Mouse (Mus musculus) heart, adult 8-10 months (tissue): ENCODE results near the gene Vnn1. TPM values are rescaled to one million over a fixed set of nuclear protein-coding genes. Genes with fewer than 3 reads are reported as not detected.

Experiments used
- DNase-seq: peaks from one replicate; pipeline ENCODE4 v3.0.0; 2022; ENCODE audit warnings: low spot score
- total RNA-seq, 4 experiments: library from RNA; stranded (reverse); gene quantifications; 2 replicates each; pipeline ENCODE4 v1.2.4; 2022

Vnn1 gene
- under 1 TPM; 0.25 to 0.72 (median 0.35) TPM for total RNA-seq

DNA sequence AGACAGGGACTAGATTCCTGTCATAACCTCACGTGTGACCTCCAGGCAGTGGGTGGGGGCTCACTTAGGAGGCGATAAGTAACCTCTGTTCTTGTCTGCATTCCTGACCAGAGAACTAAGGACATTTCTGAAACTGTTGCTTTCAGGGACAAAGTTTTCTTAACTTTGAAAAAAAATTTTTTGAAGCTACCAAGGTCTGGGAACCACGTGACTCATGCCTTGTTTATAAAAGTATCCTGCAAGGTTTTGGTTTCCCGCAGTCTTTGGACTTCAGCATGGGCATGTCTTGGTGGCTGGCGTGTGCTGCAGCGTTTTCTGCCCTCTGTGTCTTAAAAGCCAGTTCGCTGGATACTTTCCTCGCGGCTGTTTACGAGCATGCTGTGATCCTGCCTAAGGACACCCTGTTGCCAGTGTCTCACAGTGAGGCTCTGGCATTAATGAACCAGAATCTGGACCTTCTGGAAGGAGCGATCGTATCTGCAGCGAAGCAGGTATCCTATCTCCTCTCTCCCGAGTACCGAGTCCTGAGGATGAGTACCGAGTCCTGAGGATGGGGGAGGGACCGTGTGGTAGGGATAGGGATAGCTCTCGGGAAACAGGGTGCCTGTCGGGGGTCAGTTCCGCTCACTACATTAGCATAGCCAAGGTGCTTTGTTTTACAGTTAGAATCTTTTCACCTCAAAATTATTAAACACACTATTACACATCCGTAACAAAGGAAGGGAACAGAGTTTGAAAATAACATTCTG lies at the start of gene Vnn1:
Vnn1 (plus strand) TSS at position 88 of the 749 bp plus-strand sequence.
- DNase-seq = no peak

DNA sequence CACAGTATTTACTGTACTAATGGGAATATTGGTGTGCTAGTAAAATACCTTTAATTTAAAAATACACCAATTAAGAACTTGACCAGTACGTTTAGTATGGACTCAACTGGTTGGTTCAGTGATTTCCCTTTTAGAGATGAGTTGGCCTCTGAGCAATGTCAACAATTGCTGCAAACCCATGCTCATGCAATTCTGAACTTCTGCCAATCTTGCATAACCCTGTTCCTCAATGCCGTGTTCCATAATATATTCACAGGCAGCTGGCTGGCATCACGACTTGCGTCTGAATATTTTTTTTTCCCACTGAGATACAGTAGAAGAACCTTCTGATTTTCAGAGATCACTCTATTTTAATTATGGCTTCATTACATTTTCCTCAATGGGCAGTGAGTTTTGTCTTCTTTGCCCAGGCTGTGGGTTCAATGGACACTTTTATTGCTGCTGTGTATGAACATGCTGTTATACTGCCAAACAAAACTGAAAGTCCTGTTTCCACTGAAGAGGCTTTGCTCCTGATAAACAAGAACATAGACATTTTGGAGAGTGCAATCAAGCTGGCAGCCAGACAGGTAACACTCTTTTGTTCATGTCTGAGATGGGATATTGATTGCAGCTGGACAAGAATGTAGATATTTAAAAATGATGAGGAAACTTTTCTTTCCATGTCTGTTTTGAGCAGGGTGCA lies 43.1 kb upstream of the Vnn1 start, which contains the start of gene Vnn3:
Vnn3 (plus strand) TSS at position 235 of the 685 bp plus-strand sequence.
- no peak for DNase-seq

DNA sequence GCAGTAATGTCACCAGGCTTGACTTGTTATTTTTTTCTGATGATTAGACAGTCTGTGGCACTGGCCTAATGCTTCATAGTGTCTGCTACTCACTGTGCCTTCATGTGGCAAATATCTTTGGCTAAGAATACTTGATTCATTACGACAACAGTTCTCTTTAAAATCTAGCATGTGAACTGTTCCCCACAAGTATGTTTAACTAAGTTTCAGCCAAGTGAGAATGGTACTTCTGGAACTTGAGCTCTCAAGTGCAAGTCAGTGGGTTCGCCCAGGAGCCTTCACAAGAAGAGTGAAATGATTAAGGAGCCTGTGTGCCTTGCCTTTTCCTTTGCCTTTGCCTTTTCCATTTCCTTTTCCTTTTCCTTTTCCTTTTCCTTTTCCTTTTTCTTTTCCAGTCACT lies 42.4 kb upstream of the Vnn1 start:
- no peak for DNase-seq

DNA sequence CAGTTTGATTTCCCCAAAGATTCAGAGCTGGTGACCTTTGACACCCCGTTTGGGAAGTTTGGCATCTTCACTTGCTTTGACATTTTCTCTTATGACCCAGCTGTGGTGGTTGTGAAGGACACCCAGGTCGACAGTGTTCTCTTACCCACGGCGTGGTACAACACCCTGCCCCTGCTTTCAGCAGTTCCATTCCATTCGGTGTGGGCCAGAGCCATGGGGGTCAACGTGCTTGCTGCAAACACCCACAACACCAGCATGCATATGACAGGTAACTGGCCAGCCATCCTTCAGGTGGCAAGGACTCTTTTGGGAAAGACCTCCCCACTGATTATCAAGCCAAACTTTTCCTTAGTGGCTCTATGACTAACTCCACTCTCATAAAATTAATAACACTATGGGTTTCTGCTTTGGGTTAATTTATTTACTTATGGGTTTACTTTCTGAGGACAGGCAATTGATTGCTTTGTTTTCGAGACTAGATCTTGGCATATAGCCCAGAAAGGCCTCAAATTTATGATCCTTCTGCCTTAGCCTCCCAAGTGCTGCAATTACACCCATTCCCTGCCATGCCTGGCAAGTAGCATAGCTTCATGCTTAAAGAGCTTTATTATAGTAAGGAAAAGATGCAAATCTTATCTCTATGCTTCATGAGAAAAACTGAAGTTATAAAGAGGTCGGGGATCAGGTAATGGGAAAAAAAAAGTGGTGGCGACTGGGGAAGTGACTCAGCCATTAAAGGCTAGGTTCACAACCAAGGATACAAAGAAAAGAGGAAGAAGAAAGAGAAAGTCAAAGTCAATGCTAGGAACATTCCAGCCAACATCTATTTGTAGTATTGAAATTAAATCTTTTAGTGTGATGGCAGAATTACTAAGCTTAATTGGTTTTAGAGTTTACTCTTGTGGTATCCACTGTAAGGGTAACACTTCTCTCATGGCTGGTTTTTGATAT lies 29.9 kb upstream of the Vnn1 start:
- no peak for DNase-seq

DNA sequence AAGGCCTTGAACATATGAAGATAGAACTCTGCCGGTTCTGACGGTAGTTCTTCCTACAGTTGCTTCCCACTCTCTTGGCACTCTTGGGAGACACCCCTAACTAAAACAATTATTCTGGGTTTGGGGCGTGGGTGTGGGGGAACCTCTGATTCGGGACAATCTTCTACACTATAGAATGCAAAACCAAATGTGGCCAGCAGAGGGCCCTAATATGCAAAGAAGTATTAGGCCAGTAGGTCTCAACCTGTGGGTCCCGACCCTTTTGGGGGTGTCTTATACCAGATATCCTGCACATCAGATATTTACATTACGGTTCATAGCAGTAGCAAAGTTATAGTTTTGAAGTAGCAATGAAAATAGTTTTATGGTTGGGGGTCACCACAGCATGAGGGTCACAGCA lies 13.8 kb upstream of the Vnn1 start:
- no peak for DNase-seq

DNA sequence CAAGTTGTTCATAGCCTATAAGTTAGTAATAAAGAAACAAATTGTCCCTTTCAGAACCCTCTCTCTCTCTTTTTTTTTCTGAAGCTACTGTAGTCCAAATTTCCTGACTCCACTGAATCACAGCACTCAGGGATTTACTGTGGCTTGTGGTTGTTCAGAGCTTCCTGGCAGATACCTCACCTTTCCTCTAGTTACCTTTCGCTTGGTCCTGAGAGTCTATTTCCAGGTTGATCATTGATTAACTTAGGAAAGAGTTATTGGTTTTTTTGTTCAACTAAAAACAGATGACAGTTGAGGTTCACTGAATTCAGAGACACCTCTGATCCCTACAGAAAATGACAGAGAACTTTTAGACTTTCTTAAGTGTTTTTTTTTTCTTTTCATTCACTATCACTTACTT lies 9.6 kb upstream of the Vnn1 start:
- no peak for DNase-seq

DNA sequence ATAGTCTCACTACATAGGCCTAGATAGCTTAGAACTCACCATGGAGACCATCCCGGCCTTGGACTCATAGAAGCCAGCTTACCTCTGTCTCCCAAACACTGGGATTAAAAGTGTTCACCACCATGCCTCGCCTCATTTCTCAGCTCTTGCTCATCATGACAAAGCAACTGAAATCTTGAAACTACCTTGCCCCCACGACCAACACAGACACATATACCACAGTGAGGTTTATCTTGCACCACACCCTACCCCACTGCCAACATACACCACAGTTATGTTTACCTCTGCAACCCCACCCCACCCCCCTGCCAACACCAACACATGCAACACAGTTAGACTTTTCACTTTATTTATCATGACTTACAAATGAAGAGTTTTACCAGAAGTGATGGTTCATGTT lies 8.4 kb upstream of the Vnn1 start:
- no peak for DNase-seq

DNA sequence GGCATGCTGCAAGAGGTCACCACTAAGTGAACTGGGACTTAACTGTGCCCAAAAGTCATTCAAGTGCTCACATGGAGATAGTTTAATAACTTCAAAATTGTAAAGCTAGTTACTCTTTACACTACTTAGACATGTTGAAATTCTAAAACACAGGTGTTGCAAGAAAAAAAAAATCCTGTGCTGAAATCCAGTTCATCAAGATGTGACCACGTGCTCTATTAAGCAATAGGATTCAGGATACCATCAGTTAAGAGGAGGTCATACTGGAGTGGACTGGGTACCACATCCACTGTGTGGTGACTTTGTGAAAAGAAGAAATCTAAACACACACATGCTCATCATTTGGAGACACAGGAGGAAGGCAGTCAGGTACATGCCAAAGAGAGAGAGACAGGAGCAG lies 1.5 kb upstream of the Vnn1 start:
- DNase-seq = no peak

DNA sequence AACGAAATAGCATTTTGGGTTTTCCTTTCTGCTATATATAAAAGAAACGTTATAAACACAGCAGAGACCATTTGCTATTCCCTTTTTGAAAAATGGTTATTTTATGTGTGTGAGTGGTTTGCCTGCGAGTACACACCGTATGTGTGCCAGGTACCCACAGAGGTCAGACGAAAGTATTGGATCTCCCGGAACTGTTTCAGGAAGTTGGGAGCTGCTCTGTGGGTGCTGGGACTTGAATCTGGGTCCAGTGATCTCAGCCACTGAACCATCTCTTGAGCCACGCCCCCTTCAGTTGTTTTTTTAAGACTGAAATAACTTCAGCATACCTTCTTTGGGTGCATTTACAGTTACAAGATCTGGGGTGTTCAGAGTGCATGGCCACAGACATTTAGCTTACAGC lies 888 bp downstream of the Vnn1 start:
- DNase-seq = no peak

DNA sequence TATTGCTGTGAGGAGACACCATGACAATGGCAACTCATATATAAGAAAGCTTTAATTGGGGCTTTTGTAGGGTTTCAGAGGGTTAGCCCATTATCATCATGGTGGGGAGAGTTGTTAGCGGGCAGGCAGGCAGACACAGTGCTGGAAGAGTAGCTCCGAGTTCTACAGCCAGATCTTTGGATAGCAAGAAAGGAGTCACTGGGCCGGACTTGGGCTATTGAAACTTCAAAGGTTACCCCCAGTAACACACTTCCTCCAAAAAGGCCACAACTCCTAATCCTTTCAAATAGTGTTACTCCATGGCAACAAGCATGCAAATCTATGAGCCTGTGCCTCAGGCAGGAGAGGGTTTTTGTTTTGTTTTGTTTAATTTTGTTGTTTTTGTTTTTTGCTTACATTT lies 6.6 kb downstream of the Vnn1 start:
- DNase-seq = no peak

DNA sequence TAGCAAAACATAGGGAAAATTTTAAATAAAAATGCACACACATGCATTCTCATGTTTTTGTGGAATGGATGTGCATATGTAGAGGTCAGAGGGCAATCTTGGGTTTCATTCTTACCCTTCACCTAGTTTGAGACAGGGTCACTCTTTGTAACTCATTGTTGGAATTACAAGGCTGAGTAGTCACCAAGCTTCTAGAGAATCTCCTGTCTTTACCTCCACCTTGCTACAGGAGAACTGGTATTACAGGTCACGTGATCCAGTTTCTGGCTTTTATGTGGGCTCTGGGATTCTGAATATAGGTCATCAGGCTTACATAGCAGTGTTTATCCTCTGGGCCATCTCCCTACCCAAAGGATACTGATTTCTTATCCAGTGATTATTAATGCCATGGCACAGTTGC lies 11.2 kb downstream of the Vnn1 start:
- DNase-seq = no peak

DNA sequence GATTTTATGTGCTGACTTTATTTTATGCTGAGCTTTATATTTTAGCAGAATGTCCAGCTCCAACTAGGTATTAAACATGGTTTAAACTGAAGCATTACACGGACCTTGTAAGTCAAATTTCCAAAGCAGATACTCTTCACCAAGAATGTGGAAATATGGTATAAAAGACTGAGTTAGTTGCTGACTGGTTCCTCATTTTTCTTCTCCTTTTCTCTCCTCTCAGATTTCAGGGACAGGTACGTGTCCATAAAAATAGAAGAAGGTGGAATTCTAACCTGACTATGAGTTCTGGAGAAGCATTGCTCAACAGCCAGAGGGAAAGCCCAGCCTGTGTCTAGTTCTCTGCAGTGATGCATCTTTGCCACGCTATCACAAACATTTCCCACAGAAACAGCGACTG lies 25.6 kb downstream of the Vnn1 start, which contains the start of gene Taar1:
Taar1 (plus strand) TSS at position 301 of the 400 bp plus-strand sequence.
- DNase-seq = no peak

DNA sequence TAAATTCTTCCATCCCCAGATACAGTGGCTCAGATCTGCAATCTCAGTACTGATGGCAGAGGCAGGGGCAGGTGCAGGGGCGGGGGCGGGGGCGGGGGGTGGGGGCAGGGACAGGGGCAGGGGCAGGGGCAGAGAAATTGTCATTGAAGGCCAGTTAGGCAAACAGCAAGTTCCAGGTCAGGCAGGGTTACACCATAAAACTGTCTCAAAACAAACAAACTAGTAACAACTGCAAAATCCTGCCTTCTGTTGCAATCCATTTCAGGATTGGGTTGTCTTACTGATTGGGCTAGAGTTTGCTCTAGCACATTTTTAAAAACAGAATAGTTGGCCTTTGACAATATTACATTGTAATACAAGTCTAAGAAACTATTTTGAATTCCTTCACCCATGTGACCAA lies 28.0 kb downstream of the Vnn1 start:
- DNase-seq = no peak

DNA sequence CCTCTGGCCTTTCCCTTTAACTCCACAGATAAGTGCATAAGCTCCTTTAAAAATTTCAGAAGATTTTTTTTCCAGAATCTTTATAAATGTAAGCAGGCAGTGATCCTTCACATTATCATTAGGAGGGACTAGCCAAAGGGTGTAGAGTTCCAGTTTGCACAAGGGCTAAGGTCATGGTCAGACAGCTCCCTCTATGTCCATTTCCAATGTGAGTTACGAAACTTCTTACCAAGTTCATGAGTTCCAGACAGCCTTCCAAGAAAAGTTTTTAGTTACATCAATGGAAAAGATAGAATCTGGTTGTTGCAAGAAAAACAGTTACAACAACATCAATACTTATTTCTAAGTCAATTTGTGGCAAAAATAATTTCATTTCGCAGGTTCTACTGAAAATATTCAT lies 29.5 kb downstream of the Vnn1 start:
- peak; percentile 13 for DNase-seq

DNA sequence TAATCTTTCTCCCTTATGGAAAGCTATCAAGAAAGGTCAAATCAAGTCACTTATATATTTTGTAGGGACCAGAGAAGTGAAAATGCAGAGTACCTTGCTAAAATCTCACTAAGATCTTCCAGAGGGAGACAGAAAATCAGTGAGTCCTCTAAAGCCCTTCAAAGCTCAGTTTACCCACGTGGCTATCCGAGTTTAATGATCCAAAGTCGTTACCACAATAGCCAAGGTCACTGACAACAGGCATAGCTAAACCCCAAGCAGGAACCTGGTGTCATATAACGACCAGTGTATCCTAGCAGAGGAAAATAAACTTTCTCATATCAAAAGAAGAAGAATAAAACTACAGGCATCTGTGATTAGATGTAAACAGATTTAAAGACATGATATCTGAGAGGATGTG lies 43.1 kb downstream of the Vnn1 start:
- no peak for DNase-seq

DNA sequence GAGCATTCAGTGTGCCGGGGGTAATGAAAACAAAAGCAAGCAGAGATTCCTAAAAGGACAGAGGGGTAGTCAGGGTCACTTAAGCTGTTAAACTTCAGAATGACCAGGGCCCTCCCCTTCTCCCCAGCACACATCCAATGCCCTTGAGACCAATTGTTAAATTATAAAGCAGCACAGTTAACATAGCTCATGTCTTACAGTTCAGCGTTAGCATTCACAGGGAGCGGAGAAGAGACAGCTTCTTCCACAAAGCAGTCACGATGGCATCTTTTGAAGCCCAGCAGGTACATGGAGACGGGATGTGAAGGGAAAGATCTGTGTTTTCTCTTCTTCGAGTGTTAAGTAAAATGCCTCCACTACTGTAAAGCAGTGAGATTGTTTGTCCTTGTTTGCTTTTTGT lies 43.8 kb downstream of the Vnn1 start, which contains the start of gene Taar2:
Taar2 (plus strand) TSS at position 261 of the 400 bp plus-strand sequence.
- DNase-seq = no peak

DNA sequence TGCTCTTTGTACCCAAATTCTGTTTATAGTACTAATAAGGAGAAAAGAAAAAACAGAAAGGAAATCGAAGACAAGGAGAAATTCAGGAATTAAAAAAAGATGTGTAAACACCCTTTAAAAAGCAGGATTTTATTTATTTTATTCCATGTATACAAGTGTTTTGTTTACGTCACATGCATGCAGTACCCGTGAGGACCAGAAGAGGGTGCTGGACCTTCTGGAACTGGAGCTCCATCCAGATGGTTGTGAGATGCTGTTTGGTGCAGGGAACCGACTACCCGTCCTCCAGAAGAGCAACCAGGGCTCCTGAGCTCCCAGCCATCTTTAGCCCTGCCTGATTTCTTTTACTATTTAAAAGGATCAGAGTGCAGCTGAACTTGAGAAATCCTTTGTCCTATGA lies 48.0 kb downstream of the Vnn1 start:
- DNase-seq = no peak

DNA sequence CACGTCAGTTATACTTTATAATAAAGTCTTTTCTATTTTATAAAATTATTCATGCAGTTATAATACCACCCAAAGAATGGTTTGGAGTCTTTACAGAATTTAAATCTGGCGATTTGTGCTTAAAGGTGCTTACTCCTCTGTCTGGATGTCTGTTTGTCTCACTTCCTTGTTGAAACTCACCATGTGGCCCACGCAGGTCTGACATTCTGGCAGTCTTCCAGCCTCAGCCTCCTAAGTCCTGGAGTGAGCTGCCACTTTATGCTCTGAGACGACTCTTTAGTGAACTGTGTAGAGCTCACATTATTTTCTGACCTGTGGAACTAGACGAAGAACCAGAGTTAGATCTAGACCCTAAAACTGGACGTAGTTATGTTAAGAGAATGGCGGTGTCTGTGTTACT lies 53.5 kb downstream of the Vnn1 start:
- no peak for DNase-seq

DNA sequence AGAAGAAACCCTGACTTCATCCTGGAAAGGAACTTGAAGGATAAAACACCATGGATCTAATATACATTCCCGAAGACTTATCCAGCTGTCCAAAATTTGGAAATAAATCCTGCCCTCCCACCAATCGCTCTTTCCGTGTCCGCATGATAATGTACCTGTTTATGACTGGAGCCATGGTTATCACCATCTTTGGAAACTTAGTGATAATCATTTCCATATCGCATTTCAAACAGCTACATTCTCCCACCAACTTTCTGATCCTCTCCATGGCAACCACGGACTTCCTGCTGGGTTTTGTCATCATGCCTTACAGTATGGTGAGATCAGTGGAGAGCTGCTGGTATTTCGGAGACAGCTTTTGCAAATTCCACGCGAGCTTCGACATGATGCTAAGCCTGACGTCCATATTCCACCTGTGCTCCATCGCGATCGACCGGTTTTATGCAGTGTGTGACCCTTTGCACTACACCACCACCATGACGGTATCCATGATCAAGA lies 55.1 kb downstream of the Vnn1 start, which contains the start of gene Taar3:
Taar3 (plus strand) TSS at position 51 of the 498 bp plus-strand sequence.
- no peak for DNase-seq

DNA sequence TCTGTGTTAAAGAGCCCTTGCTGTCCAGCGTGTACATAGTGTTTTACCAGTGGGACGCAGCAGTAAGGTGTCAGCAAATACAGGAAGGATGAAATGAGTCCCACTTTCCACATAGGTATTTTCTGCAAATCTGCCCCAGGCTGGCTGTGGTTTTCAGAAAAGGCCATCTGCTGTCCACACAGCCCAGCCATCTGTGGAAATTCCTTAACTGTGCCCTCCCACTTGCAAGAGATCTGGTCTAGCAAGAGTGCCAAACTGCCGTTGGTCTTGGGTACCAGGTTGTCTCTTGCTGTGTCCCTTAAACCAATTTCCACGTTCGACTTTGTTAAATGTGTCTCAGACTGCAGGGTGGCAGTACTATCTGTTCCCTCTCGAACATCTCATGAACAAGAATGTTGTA lies 57.2 kb downstream of the Vnn1 start:
- no peak for DNase-seq
